Mouse (Mus musculus) adrenal gland, adult 18-20 months (tissue): ENCODE measurements around the gene Xcr1. TPM values are rescaled to one million over a fixed set of nuclear protein-coding genes. Genes with fewer than 3 reads are reported as not detected.
A peak's percentile ranks its signal among the peaks of the same experiment; 100 is the strongest.

Source experiments
- DNase-seq, 2 experiments: peaks; one replicate each; pipeline ENCODE4 v3.0.0; 2021 to 2022; ENCODE audit warnings: low spot score in 2 of 2
- long read RNA-seq, 2 experiments: library from polyadenylated mRNA; stranded (forward); transcript quantifications; one replicate each; pipeline ENCODE4 v2.0.0; 2021
- total RNA-seq, 2 experiments: library from RNA; stranded (reverse); gene quantifications; 1 replicate in 1 of 2; 2 replicates in 1 of 2; pipeline ENCODE4 v1.2.3; 2021

Gene Xcr1
- under 1 TPM; 0.07 to 0.22 TPM for total RNA-seq
- long read RNA-seq, experiment 1 = 0 reads
- long read RNA-seq, experiment 2, partial matches to known transcripts = 0 of 1 reads
- long read RNA-seq, experiment 2, other reads (novel, unspliced or antisense) = 1 of 1 reads

DNA sequence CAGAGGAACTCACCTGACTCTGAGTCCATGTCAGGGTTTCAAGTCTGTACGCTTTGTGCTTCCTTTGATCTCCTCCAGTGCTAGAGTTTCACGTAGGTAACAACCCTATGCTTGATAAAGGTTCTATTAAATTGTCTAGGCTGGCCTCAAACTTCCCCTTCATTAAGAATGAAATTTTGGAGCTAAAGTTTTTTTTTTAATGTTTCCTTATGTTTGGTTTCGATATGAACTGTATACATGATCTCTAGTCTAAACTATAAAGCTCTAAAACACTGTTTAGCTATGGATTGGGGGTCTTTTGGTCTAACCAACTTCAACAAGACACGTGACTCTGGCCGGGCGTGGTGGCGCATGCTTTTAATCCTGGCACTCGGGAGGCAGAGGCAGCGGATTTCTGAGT, at the start of gene Xcr1:
Gene Xcr1, minus strand, starts transcription at position 101 of the 400 bp plus-strand sequence.
- no peak for DNase-seq

DNA sequence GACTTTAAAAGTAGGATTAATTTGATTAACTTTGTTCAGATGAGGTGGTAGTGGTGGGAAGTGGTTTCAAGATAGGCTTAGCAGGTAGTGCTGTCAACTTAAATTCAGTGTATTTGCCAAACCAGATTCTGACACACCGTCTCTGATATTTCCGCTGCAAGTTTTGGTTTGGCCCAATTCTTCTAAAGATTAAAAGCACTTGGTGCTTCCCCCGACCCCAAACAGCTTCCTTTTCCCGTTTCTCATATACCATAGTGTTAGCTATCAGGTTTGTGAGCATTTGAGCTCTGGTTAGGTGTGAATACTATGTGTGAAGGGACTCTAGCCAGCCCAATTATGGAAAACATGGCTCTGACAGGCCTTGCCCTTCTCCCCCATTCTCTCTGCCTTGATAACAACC, 10.2 kb upstream of the Xcr1 start:
- DNase-seq = no peak

DNA sequence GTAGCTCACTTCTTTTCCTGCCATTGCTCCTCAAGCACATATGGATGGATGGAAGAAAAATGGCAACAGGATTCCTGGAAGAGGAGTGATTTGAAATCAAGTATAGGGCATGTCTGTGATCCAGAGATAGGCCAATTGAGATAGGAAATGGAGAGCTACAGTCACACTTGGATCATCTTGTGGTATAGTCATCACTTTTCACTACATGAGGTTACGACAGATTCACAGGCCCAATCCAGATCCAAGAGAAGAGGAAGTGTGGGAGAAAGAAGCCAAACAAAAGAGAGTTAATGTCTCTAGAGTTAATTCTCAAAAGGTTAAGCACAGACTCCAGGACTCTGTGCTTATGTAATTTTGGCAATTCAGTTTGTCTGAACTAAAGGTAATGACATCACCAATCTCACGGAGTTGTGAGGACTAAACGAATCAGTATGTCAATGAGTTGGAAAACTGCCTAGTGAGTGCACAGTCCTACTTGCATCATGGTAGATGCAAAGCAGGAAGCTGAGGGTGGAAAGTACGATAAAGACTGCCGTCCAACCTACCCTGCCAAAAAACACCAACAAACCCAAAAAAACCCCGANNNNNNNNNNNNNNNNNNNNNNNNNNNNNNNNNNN, 7.4 kb upstream of the Xcr1 start:
- DNase-seq = no peak

DNA sequence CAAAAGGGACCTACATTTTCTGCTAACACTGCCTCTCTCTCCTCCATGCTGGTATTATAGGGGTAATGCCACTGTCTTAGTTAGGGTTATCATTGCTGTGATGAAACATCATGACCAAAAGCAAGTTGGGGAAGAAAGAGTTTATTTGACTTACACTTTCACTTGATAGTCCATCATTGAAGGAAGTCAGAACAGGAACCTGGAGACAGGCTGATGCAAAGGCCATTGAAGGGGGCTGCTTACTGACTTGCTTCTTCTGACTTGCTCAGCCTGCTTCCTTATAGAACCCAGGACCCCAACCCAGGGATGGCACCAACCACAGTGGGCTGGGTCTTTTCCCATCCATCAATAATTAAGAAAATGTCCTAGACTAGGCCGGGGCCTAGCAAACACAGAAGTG, 1.8 kb upstream of the Xcr1 start:
- no peak for DNase-seq

DNA sequence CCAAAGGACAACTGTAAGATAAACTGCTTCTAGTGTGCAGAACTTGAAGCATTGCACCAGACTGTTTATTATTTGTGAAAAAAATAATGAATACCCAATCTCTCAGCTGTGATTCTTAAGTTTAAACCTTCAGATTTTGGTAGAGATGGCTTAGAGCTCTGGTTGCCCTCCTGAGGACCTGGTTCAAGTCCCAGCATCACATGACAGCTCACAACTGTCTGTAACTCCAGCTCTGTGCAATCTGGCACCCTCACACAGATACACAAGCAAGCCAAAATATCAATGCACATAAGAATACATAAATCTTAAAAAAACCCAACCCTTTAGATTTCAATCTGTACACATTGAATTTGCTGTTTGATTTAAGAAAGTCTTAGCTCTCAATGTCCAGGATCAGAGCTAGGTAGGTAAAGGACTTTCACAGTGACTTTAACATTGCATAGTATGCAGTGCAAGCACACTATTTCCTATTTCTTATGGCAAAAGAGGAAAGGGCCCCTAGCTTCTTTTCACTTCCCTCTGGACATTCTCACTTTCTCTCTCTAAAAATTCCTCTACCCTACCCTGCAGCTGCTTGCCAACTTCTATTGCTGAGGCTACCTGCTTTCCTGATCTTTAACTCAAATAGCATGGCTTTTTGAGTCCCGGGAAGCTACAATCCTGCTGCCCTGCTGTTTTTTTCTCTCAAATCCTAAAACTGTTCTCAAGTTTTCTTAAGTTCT, 1.2 kb upstream of the Xcr1 start:
- DNase-seq = no peak

DNA sequence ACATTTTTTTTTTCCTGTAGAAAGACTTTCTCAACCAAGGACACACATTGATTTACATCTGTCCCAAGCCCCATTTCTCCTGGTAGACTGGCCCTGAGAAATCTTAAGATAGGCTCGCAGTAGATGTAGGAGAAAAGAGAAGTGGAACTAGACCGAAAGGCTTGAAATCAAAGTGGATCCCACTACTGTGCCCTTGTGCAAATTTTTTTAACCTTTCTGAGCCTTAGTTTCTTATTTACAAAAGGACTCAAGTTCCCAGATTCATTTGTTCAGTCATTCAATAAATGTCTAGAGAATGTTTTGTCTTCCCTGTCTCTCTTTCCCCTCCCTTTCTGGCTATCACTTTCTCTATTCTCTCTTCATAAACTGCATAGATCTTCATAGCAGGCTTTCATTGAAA, 5.0 kb downstream of the Xcr1 start:
- no peak for DNase-seq

DNA sequence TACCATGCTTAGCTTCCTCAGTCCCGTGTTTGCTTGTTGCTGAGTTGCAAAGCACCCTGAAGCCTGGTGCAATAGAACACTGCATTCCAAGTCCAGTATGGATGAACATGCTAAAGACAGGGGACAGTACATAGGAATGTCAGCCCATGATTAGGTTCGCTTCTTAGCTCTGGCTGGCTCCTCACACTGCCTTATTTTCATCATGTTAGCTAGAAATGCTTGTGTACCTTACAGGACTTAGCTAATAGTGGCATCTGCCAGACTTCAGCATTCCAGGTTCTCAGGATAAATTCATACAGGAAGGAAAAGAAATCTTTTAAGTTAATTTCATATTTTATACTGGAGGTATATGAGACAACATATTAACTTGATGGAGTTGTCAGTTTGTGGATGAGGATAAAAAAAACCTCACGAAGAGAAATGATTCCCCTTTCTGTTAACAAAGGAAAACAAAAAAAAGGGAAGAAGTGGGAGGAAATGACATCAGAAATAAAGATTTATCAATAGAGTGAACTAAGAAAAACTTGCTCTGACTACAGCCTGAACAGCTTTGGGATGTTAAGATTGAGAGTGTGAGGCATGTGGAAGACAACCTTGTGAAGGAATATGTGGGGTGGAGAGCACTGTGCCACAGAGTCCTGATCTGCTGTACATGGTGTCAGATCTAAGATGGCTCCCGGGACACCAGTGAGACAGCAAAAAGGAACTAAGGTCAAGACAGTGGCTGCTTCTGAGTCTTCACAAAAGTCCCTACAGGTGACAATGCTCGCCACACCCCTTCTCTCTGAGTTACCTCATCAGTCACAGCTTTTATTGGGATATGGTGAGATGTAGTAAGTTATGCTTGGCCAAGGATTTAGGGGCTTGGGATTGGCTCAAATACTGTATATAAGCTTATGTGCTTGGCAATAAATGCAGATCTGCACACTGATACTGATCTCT, 9.1 kb downstream of the Xcr1 start:
- no peak for DNase-seq

DNA sequence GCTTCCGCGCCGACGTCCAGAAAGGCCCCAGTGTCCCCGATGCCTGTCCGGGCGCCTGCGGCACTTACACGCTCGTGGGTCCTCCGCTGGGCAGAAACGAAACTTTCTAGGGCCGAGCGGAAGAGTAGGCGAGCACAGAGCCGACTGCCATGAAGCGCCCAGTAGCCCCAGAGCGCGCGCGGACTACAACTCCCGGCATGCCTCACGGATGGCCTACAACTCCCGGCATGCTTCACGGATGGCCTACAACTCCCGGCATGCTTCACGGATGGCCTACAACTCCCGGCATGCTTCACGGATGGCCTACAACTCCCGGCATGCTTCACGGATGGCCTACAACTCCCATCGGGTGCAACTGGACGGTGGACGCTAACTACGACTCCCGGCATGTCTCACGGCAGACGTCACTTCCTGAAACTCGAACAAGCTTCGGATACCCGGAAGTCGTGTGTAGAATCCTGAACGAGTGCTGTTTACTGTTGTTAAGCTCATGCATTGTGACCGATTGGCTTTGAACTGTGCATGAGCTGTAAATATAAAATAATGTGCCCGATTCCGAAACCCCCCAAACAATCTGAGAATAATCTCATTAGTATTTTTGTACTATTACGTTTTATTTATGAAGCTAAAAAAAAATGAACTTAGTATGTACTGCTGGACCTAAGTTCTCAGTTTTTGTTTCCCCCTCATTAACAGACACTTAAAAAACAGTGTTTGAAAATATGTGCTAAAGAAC, 9.9 kb downstream of the Xcr1 start, which contains the start of gene Fyco1:
Gene Fyco1, minus strand, starts transcription at position 187 of the 736 bp plus-strand sequence.
- peak; percentile 85 to 87 for DNase-seq

DNA sequence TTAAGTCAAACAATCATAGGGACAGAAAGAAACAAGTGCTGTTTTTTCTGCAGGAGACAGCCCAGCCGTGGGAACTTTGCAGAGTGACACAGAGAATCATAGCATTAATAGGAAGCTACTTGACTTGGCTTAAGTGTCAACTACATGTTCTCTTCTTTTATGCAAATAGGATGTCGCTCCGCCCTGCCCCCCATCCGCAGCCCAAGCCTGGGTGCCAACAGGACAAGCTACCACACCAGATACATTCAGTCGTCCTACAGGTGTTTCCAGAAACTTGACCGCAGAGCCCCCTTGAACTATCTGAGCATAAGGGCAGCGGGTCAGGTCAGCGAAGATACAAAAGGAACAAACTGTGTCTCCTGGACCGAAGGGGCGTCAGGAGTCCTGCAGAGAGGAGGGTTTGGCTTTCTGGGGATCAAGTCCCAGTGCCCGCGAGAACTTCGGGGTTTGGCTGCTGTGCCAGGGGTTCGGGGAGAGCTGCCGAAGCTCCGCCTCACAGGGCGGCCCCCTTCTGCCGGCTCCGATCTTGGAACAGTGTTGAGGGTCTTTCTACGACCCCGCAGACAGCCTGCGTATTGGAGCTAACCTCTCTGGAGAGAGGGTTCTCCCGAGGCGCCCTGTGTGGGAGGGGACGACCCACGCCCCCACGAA, 10.6 kb downstream of the Xcr1 start:
- DNase-seq = peak; percentile 47 to 51

DNA sequence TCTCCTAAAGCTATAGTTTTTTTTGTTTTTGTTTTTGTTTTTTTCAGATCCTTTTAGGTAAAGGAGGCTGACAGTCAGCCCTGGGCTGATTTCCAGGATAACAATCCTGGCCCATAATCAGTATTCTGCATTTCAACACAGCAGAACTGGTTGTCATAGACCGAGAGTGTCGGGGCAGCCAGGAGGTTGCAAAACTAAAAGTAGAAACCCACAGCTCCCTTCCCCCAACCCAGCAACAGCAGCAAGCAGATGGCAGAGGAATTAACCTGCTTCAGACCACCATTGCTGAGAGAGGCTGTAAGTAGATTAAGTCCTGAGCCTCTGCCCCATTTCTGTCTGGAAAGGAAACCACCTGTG, 11.1 kb downstream of the Xcr1 start:
- DNase-seq = peak in 1 of 2 experiments; percentile 23

DNA sequence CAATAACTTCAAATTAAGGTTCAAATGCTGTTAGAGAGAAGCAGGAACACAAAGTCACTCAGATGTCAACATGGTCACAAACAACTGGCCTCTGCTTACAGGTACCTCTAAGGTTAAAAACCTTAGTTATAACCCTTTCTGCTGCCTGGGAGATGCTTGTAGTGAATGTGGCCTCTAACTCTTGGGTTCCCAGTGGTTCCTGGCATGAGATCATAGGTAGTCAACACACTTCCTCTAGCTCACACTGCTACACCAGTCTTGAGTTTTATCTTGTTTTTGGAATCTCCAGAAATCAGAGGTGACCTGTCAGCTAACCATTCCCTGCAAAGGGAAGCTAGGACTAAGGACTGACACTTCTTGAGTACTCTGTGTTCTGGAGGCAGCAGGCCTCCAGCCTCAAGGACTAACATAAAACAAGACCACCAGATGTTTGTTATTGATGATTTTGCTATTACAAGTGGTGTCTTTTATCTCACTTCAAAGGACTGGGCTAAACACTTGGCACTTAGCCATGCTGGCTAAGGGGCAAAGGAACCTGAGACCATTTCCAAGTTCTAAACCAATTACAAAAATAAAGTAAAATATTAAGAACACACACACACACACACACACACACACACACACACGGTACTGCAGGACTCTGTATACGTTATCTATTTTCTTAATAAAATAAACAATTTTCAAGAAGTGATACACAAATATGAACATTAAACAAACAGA, 11.7 kb downstream of the Xcr1 start:
- no peak for DNase-seq

DNA sequence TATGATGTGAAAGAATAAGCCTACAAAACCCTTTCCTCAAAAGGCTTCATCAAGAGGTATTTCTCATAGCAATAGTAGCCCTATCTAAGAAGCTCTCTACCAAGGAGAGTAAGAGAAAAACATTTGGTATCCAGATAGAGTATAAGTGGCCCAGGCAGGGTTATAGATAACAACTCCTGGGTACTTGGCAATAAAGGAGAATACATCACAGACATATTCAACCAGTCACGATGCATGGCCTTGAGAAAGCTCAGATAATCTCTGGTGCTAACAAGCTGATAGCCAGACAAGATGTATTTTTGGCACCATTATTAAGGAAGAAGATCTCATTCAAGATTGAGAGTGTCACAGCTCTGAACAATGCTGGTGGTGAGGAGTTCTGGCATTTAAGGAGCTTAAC, 15.3 kb downstream of the Xcr1 start:
- no peak for DNase-seq

DNA sequence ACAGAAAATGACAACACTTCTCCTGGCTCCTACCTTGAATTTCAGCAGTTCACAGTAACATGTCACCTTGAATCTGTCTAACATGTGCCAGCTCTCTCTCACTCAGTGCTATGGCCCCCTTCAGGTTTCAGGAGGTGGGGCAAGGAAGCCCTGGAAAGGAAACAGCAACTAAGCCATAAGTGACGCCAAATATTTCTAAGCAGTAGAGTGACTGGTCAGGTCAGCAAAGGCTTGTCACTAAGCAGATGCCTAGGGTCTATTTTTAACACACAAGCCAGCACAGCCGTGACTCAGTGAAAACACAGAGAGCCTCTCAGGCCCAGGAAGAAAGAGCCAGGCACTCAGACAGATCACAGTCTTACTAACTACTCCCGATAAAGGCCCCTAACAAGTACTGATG, 16.7 kb downstream of the Xcr1 start:
- DNase-seq = peak in 1 of 2 experiments; percentile 9

DNA sequence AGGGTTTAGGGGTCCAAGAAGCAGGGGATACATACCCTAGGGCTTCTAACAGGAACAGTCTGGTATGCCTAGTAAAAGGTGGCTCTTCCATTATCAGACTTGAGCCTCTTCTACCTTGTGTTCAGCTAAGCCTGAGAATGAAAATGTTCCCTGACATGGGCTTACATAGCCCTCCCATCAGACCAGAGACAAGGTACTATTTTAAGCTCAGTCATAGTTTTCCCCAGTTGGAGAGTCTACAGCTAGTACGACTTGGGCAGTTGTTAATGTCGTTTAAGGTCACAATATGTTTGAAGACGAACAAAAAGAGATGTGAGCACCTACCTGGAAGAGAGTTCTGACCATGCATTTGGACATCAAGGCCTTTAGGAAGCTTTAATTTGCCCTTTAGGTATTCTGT, 17.4 kb downstream of the Xcr1 start:
- no peak for DNase-seq

DNA sequence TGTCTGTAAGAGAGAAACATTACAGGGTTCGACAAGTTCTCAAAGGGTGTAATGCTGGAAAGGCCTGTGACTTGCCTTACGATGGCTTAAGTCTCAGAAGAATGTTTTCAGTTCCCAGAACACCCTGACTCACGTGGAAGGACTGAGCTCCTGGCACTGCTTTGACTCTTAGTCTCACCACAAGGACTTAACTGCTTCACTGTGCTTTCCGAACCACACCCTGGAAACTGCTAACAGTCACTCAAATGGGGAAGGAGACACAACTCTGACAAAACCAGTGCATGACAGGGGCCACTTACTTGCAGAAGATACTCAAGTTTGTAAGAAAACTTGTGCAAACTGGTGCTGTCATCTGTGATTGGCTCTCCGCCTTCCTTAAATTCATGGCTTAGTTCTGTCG, 21.6 kb downstream of the Xcr1 start:
- no peak for DNase-seq

DNA sequence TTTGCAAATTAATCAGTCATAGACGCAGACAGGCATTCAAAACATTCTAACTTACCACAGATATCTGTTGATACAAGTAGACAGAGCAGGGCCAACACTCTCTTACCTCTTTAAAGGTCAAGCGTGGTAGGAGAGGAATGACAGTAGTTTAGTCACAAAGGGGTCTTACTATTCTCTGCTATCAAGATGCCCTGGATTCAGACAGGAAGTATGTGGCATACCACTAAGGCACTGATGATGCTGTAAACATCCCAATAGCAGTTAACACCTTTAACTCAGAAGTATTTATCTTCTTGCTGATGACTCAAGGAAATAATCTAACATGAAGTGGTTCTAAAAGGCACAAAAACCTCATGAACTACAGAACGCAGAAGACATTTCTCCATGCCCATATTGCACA, 26.0 kb downstream of the Xcr1 start:
- DNase-seq = no peak

DNA sequence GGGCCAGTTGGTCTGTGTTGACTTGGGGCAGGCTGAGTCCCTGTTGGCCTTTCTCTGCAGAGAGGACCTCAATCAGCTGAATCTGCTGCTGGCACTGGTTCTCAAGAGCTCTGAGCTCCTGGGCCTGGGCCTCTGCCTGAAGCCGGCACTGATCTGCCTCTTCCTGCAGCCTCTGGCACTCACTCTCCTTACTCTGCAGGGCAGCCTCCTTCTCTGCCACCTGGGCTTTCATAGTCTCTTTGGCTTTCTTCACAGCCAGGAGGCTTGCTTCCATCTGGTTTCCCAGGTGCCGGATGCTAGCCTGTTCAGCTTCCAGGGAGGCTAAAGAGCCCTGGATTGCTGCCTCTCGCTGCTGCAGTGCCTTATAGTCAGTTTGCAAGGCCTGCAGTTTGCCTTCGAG, 32.9 kb downstream of the Xcr1 start:
- DNase-seq = no peak

DNA sequence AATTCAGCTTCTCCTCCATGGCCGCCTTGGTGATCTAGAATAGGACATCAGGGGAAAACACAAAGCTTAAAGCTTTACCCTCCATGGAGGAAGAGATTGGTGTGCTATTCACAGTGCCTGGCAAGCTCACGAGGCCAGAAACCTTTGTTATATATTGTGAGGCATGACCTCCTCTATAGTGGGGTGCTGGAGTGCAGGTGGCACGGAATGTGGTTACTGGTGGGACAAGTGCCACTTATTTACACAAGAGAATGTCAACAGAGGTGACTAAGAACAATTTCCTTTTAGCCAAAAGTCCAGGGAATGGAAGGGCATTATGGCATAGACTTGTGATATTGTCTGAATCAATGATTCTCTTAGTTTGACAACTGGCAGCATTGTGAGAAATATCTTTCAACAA, 35.2 kb downstream of the Xcr1 start:
- no peak for DNase-seq

DNA sequence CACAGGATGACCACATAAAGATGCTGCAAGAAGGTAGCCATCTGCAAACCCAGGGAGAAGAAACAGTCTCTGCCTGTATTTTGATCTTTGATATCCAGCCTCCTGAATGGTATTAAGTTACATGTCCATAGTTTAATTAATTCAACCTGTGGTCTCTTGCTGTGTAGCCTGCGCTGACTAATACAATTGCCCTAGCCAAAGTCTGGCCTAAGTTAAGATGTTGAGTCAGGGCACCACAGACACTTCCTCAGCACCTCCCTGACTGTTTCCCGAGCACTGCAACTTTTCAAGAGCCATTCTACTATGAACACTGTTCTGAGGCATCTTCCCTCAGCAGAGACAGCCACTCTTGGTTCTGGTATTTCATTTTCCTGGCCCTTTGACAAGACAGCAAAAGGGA, 43.2 kb downstream of the Xcr1 start:
- no peak for DNase-seq

DNA sequence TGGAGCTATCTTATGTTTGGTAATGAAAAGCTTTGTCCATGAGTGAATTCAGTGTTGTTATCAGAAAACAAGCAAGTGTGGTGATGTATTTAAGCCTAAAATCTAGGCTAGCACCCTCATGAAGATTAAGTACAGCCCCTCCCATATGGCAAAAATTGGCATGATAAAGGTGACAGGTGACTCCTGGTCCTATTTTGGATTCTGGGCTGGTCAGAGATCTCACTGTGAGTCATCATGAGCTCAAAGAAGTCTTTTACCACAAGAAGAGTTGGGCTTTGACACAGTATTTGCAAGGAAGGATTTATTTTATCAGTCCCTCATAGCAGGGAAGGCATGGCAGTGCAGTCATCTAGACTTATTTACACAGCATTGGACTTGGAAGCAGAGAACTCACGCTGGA, 45.8 kb downstream of the Xcr1 start:
- no peak for DNase-seq
